Mouse (Mus musculus): ENCODE data around the gene Hdac5. TPM values are rescaled to one million over a fixed set of nuclear protein-coding genes. Genes with fewer than 3 reads are reported as not detected.
A peak's percentile ranks its signal among the peaks of the same experiment; 100 is the strongest.

The Hdac5 gene
- total and polyA plus RNA-seq, 3 experiments = 9.1 to 29.3 TPM; not detected in 1

DNA sequence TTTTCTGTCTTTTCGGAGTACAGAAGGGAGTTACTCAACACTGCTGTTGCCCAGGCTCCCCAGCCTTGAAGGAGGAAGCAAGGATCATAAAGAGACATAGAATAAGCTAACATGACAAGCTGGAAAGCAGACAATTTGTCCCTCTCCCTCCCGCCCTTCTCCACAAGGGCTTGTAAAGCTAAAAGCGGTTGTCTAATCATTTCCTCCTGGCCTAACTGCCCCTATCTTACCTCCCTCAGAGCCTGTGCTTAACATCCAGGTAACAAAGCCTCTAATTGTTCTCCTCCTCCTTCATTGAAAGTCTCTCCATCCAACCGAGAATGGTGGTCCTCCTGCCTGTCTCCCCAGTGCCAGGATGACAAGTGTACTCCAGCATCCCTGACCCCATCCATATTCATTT lies 39.1 kb downstream of the Hdac5 start:
- peaks cover 10 to 46% of the 10 kb centered on the region in 2 experiments for H3K4me1 ChIP-seq (ENCODE audit: control insufficient read depth in 1 of 2, insufficient read depth in 2 of 2, low read length in 2 of 2)
- H3K79me2 ChIP-seq (ENCODE audit: control insufficient read depth, insufficient read depth, low read length, poor library complexity) = peaks cover 16% of the 10 kb centered on the region
- H3K9ac ChIP-seq (ENCODE audit: control insufficient read depth, low read depth, low read length, poor library complexity, severe bottlenecking) = peak overlapping the region; percentile 92
- H3K27me3 ChIP-seq (ENCODE audit: control insufficient read depth in 1 of 2, insufficient read depth in 2 of 2, low read length in 2 of 2) = no peaks in the 10 kb centered on the region
- TF ChIP-seq NELFE (IDR thresholded peaks at IDR 0.05; ENCODE audit: low read depth, low read length) = peak; percentile 55; the same call in 1 of the 2 replicates
- TF ChIP-seq USF2 (IDR thresholded peaks at IDR 0.05; ENCODE audit: borderline replicate concordance in 1 of 2, insufficient read depth in 1 of 2, low read depth in 1 of 2, low read length in 2 of 2) = no peak
- TF ChIP-seq GABPA (IDR thresholded peaks at IDR 0.05; ENCODE audit: low read depth, low read length) = no peak
- TF ChIP-seq SIN3A (IDR thresholded peaks at IDR 0.05; ENCODE audit: low read length) = no peak
- peak; percentile 78 for TF ChIP-seq GATA1 (IDR thresholded peaks at IDR 0.05; ENCODE audit: low read depth, low read length)
- no peak for TF ChIP-seq MEF2A (IDR thresholded peaks at IDR 0.05; ENCODE audit: extremely low read depth, insufficient replicate concordance, low read depth, low read length, poor library complexity, severe bottlenecking)
- TF ChIP-seq NRF1 (IDR thresholded peaks at IDR 0.05; ENCODE audit: insufficient read depth, low read depth, low read length, poor library complexity, severe bottlenecking) = no peak
- TF ChIP-seq ZNF384 (IDR thresholded peaks at IDR 0.05; ENCODE audit: low read depth, low read length) = no peak
- TF ChIP-seq TAL1 (IDR thresholded peaks at IDR 0.05; ENCODE audit: low read length) = peak; percentile 31; the same call in 1 of the 2 replicates
- TF ChIP-seq ZMIZ1 (IDR thresholded peaks at IDR 0.05; ENCODE audit: low read depth, low read length) = no peak; the same call in 1 of the 2 replicates
- TF ChIP-seq CTCF (IDR thresholded peaks at IDR 0.05 in 2 of 3, conservative IDR thresholded peaks at IDR 0.05 in 1 of 3; ENCODE audit: control insufficient read depth in 1 of 3, insufficient read depth in 1 of 3, low read depth in 2 of 3, low read length in 3 of 3, poor library complexity in 1 of 3, severe bottlenecking in 1 of 3) = no peak
- TF ChIP-seq BHLHE40 (IDR thresholded peaks at IDR 0.05; ENCODE audit: borderline replicate concordance, low read depth, low read length) = no peak
- no peak for TF ChIP-seq MAFK (IDR thresholded peaks at IDR 0.05; ENCODE audit: borderline replicate concordance, low read depth, low read length)
- TF ChIP-seq MYB (IDR thresholded peaks at IDR 0.05; ENCODE audit: low read depth, low read length) = peak; percentile 95
- no peak for TF ChIP-seq UBTF (IDR thresholded peaks at IDR 0.05; ENCODE audit: borderline replicate concordance, insufficient read depth, low read depth, low read length)
- TF ChIP-seq SMC3 (IDR thresholded peaks at IDR 0.05; ENCODE audit: low read depth, low read length) = no peak
- TF ChIP-seq EP300 (IDR thresholded peaks at IDR 0.05; ENCODE audit: low read depth in 1 of 2, low read length in 2 of 2) = peak; percentile 91 to 96
- TF ChIP-seq TBP (IDR thresholded peaks at IDR 0.05; ENCODE audit: low read depth, low read length) = peak; percentile 55
- no peak for TF ChIP-seq RAD21 (IDR thresholded peaks at IDR 0.05; ENCODE audit: low read depth, low read length)
- peak; percentile 58 for TF ChIP-seq RCOR1 (IDR thresholded peaks at IDR 0.05; ENCODE audit: low read depth, low read length)
- TF ChIP-seq ETS1 (IDR thresholded peaks at IDR 0.05; ENCODE audit: low read depth, low read length) = 0 out of 2 replicates have a peak, but pooled peaks have one; percentile 50
- TF ChIP-seq POLR2A (IDR thresholded peaks at IDR 0.05; ENCODE audit: control insufficient read depth in 1 of 2, insufficient read depth in 1 of 2, low read depth in 1 of 2, low read length in 2 of 2, poor library complexity in 1 of 2) = peak in 1 of 2 experiments; percentile 14; a peak in 1 of 4 replicates
- TF ChIP-seq ZC3H11A (IDR thresholded peaks at IDR 0.05; ENCODE audit: low read depth, low read length) = no peak
- no peak for TF ChIP-seq KAT2A (conservative IDR thresholded peaks at IDR 0.05; ENCODE audit: low read depth, low read length)
- TF ChIP-seq ZKSCAN1 (IDR thresholded peaks at IDR 0.05; ENCODE audit: low read depth, low read length) = no peak
- TF ChIP-seq MAX (IDR thresholded peaks at IDR 0.05; ENCODE audit: low read length) = no peak
- TF ChIP-seq TCF12 (IDR thresholded peaks at IDR 0.05; ENCODE audit: low read depth, low read length) = peak; percentile 85
- no peak for TF ChIP-seq E2F4 (IDR thresholded peaks at IDR 0.05; ENCODE audit: borderline replicate concordance, low read depth, low read length)
- TF ChIP-seq CHD2 (IDR thresholded peaks at IDR 0.05; ENCODE audit: low read length) = no peak
- TF ChIP-seq MYC (IDR thresholded peaks at IDR 0.05; ENCODE audit: low read depth, low read length) = no peak
- peak overlapping the region; percentile 90 for H3K27ac ChIP-seq (ENCODE audit: control insufficient read depth, low read depth, low read length)
- peak; percentile 77 for DNase-seq (ENCODE audit: low read depth, low spot score)
- H3K4me3 ChIP-seq (ENCODE audit: control insufficient read depth in 1 of 2, insufficient read depth in 1 of 2, low read depth in 2 of 2, low read length in 2 of 2) = peak overlapping the region; percentile 75 to 88
- no peaks in the 10 kb centered on the region for H3K9me3 ChIP-seq (replicated peaks; ENCODE audit: insufficient read depth, low read length)
- H3K36me3 ChIP-seq (ENCODE audit: control insufficient read depth in 1 of 2, insufficient read depth in 2 of 2, low read length in 2 of 2) = peaks cover 0 to 46% of the 10 kb centered on the region in 2 experiments; a peak in 2 of 4 replicates
